Mouse (Mus musculus) monocyte, adult 2 months (primary cell): ENCODE results near the gene Mypn.
A peak's percentile ranks its signal among the peaks of the same experiment; 100 is the strongest.

ENCODE experiments used
- DNase-seq, 2 experiments: peaks; one replicate each; pipeline ENCODE4 v3.0.0; 2022; ENCODE audit warnings: low spot score in 2 of 2, low read depth in 1 of 2

Mypn gene

GRCm38 (mm10) chr10:63203728-63204127 lies at the start of gene Mypn:
Gene Mypn, minus strand, starts transcription at chr10:63203952.
- DNase-seq: no peak

GRCm38 (mm10) chr10:63248421-63248820 lies 44.7 kb upstream of the Mypn start:
- no peak for DNase-seq

GRCm38 (mm10) chr10:63247457-63247856 lies 43.7 kb upstream of the Mypn start:
- DNase-seq: peak in 1 of 2 experiments; percentile 12

- DNase-seq: no peak
These were observed 42.1 kb upstream of the Mypn start for GRCm38 (mm10) chr10:63245846-63246245.

- no peak for DNase-seq
These were observed 41.0 kb upstream of the Mypn start for GRCm38 (mm10) chr10:63244746-63245145.

GRCm38 (mm10) chr10:63244055-63244671 lies 40.4 kb upstream of the Mypn start:
- no peak for DNase-seq

- DNase-seq: peak; percentile 87 to 88
These were observed 39.8 kb upstream of the Mypn start, which contains the start of gene Herc4 for GRCm38 (mm10) chr10:63243493-63244054. Gene Herc4, plus strand, starts transcription at chr10:63243810.

- DNase-seq: no peak
These were observed 39.2 kb upstream of the Mypn start for GRCm38 (mm10) chr10:63242798-63243435.

GRCm38 (mm10) chr10:63240868-63241271 lies 37.1 kb upstream of the Mypn start:
- no peak for DNase-seq

- no peak for DNase-seq
These were observed 36.1 kb upstream of the Mypn start for GRCm38 (mm10) chr10:63239848-63240247.

- no peak for DNase-seq
These were observed 34.3 kb upstream of the Mypn start for GRCm38 (mm10) chr10:63238090-63238489.

- no peak for DNase-seq
These were observed 33.5 kb upstream of the Mypn start for GRCm38 (mm10) chr10:63237206-63237605.

- no peak for DNase-seq
These were observed 32.9 kb upstream of the Mypn start for GRCm38 (mm10) chr10:63236663-63237062.

GRCm38 (mm10) chr10:63235889-63236288 lies 32.1 kb upstream of the Mypn start:
- no peak for DNase-seq

- no peak for DNase-seq
These were observed 30.4 kb upstream of the Mypn start for GRCm38 (mm10) chr10:63234133-63234532.

GRCm38 (mm10) chr10:63231630-63232029 lies 27.9 kb upstream of the Mypn start:
- DNase-seq: no peak

- no peak for DNase-seq
These were observed 27.1 kb upstream of the Mypn start for GRCm38 (mm10) chr10:63230854-63231253.

GRCm38 (mm10) chr10:63230266-63230665 lies 26.5 kb upstream of the Mypn start:
- DNase-seq: no peak

GRCm38 (mm10) chr10:63224341-63224740 lies 20.6 kb upstream of the Mypn start:
- no peak for DNase-seq

- no peak for DNase-seq
These were observed 17.5 kb upstream of the Mypn start for GRCm38 (mm10) chr10:63221081-63221783.

- no peak for DNase-seq
These were observed 5.1 kb upstream of the Mypn start for GRCm38 (mm10) chr10:63208871-63209270.

- DNase-seq: no peak
These were observed 750 bp downstream of the Mypn start for GRCm38 (mm10) chr10:63203002-63203401.
